Mouse (Mus musculus) olfactory bulb, adult 2 months (tissue): Measurements from ENCODE around the gene Nop53. TPM values are rescaled to one million over a fixed set of nuclear protein-coding genes. Genes with fewer than 3 reads are reported as not detected.
"Not testable (repeated sequence)": the region's sequence is repeated elsewhere in the genome, so short reads cannot be mapped to it uniquely, and the experiment has no call there.

Experiments used
- H3K27ac ChIP-seq: fragments of 200-500 bp; 2 replicates; pipeline ENCODE4 v1.5.1; 2012; ENCODE audit warnings: low read depth, low read length; ENCODE audit not compliant: insufficient read depth
- H3K4me1 ChIP-seq: fragments of 200-500 bp; 2 replicates; pipeline ENCODE4 v1.6.1; 2012; ENCODE audit warnings: low read length; ENCODE audit not compliant: control insufficient read depth, insufficient read depth
- H3K4me3 ChIP-seq: fragments of 200-500 bp; 2 replicates; pipeline ENCODE4 v1.5.1; 2012; ENCODE audit warnings: mild to moderate bottlenecking, low read depth, low read length, moderate library complexity; ENCODE audit not compliant: insufficient read depth
- CTCF ChIP-seq: fragments of 200-500 bp; IDR thresholded peaks from 2 replicates; pipeline ENCODE4 v1.5.1; 2012; ENCODE audit warnings: low read depth, mild to moderate bottlenecking, low read length, moderate library complexity; ENCODE audit not compliant: insufficient read depth
- POLR2A ChIP-seq: fragments of 200-500 bp; IDR thresholded peaks from 2 replicates; pipeline ENCODE4 v1.6.1; 2012; ENCODE audit warnings: mild to moderate bottlenecking, low read depth, low read length, moderate library complexity; ENCODE audit not compliant: insufficient read depth
- WGBS: fragments of 180-500 bp; shearing (Covaris S2); methylation state at CpG from one replicate; pipeline ENCODE4 v1.1.7; 2018; 5-methylcytosine and 5-hydroxymethylcytosine counted together
- polyA plus RNA-seq: library from polyadenylated mRNA; stranded (reverse); fragments of >200 nt; gene quantifications from 2 replicates; pipeline ENCODE4 v1.2.4, GENCODE M21; 2012; ENCODE audit warnings: low replicate concordance; ENCODE audit not compliant: missing spikeins, insufficient read depth, insufficient read length

Gene Nop53
- polyA plus RNA-seq, 1 experiment, result not detected

DNA sequence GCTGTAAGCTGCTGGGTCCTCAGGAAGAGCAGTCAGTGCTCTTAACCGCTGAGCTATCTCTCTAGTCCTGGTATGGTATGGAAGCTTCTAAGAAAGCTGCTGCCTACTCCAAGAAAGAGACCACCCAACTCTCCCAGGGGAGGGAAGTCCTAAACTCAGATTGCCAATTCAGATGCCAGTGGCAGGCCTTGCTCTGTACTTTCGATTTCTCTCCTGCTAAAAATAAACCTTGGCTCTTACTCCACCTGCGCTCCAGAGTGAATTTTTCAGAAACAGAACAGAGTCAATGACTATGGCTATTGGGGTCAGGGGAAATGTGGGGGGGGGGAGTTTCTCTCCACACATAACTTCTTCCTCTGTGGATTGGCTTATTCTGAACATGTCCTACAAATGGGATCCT lies 14.2 kb downstream of the Nop53 start:
- TF ChIP-seq CTCF (no peak), POLR2A (no peak)
- no peak overlapping the region for H3K4me3 ChIP-seq
- 59% methylated on average over 3 of the region's 3 CpGs for WGBS
- H3K27ac ChIP-seq, result no peak overlapping the region
- H3K4me1 ChIP-seq, result no peaks in the 10 kb centered on the region

DNA sequence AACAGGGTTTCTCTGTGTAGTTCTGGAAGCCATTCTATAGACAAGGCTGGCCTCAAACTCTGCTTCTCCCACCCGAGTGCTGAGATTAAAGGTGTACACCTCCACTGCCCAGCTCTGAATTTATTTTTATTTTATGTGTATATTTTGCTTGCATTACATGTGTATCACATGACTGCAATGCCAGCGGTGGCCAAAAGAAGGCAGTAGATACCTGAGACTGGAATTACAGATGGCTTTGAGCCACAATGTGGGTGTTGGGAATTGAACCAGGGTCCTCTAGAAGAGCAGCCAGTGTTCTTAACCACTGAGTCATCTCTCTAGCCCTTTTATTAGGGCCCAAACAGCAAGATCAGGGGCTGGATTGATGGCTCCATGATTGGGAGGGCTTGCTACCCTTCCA lies 15.3 kb downstream of the Nop53 start:
- Histone ChIP-seq H3K4me3 (no peak overlapping the region), H3K27ac (no peak overlapping the region), H3K4me1 (no peaks in the 10 kb centered on the region)
- 76% methylated on average over 2 of the region's 2 CpGs for WGBS
- no peak for TF ChIP-seq POLR2A
- no peak for TF ChIP-seq CTCF

- TF ChIP-seq POLR2A (no peak), CTCF (peak; percentile 38; the same call in 1 of the 2 replicates)
- no peak overlapping the region for H3K4me3 ChIP-seq
- 43% methylated on average over 4 of the region's 4 CpGs for WGBS
- H3K4me1 ChIP-seq, result no peaks in the 10 kb centered on the region
- H3K27ac ChIP-seq, result no peak overlapping the region
Observed at GRCm38 (mm10) chr7:15929910-15930309, 16.0 kb downstream of the Nop53 start.

DNA sequence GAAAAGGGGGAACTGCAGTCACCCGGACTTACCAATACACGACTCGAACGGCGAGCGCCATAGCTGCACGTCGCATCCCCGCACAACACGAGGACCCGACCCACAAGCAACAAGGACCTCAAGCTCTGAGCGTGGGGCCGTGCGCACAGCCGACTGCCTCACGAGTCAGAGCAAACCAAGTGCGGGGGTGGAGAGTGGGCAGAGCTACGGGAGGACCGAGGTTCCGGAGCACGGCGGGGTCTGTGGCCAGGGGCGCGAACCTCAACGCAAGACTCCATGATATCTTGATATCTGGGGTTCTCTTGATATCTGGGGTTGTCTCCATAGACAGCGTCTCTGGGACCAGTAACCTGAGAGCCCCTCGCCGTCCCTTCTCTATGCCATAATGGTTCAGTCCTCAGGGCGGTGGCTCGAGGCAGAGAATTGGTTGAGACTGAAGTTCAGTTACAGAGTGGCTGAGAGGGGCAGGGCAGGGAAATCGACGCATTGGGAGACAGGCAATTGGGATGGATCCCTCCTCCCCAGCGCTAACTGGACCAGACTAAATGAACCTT lies 23.6 kb downstream of the Nop53 start, which contains the start of gene Selenow:
Selenow (minus strand) TSS at position 183 of the 554 bp plus-strand sequence.
- TF ChIP-seq CTCF (no peak), POLR2A (peak; percentile 90)
- peak within 1 kb of the TSS; percentile 94 for H3K27ac ChIP-seq
- peak within 1 kb of the TSS; percentile 75 for H3K4me3 ChIP-seq
- H3K4me1 ChIP-seq, result peaks cover 15% of the 10 kb centered on the region
- WGBS, result under 1% methylated on average over 33 of the region's 33 CpGs

- TF ChIP-seq CTCF (no peak), POLR2A (no peak)
- H3K4me1 ChIP-seq, result peaks cover 15% of the 10 kb centered on the region
- H3K4me3 ChIP-seq, result peak overlapping the region; percentile 75
- peak overlapping the region; percentile 94 for H3K27ac ChIP-seq
- WGBS, result under 1% methylated on average over 10 of the region's 10 CpGs
Observed at GRCm38 (mm10) chr7:15921796-15922195, 24.1 kb downstream of the Nop53 start.

DNA sequence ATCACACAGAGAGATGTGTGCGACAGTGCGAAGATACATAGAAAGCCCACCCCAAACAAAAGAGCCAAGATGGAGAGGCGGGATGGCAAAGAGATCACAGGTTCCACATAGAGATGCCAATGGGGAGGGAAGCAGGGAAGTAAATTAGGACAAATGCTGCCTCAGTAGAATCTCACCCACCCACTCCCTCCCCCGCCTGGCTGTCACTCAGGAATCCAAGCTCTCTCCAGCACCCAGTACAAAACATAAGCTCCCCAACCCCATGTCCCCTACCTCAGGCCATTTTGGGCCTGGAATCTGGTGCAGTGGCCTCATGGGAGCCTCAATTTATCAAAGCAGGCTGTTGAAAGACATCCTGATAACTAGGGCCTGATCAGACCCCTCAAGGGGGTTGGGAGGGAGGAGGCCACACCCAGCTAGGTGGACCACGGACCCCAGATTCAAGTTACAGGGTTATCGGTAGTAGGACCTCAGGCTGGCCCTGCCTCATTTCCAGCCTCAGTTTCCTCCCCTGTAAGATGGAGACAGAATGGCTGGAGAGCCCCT lies 25.2 kb downstream of the Nop53 start:
- peak overlapping the region; percentile 75 for H3K4me3 ChIP-seq
- WGBS, result 67% methylated on average over 6 of the region's 6 CpGs
- peaks cover 15% of the 10 kb centered on the region for H3K4me1 ChIP-seq
- no peak overlapping the region for H3K27ac ChIP-seq
- TF ChIP-seq POLR2A (no peak; the same call in 1 of the 2 replicates), CTCF (no peak)

- H3K4me3 ChIP-seq, result no peak overlapping the region
- TF ChIP-seq POLR2A (no peak), CTCF (no peak)
- 94% methylated on average over 9 of the region's 9 CpGs for WGBS
- H3K4me1 ChIP-seq, result peaks cover 15% of the 10 kb centered on the region
- H3K27ac ChIP-seq, result no peak overlapping the region
Observed at GRCm38 (mm10) chr7:15919947-15920346, 25.9 kb downstream of the Nop53 start.

- TF ChIP-seq POLR2A (no peak), CTCF (no peak)
- Histone ChIP-seq H3K4me1 (peaks cover 15% of the 10 kb centered on the region), H3K4me3 (no peak overlapping the region), H3K27ac (no peak overlapping the region)
Observed at GRCm38 (mm10) chr7:15918371-15918770, 27.5 kb downstream of the Nop53 start.

- 72% methylated on average over 4 of the region's 4 CpGs for WGBS
- Histone ChIP-seq H3K27ac (no peak overlapping the region), H3K4me3 (no peak overlapping the region), H3K4me1 (peaks cover 15% of the 10 kb centered on the region)
- TF ChIP-seq POLR2A, result no peak
- TF ChIP-seq CTCF, result no peak
Observed at GRCm38 (mm10) chr7:15916996-15917395, 28.9 kb downstream of the Nop53 start.

- no peak overlapping the region for H3K4me3 ChIP-seq
- H3K27ac ChIP-seq, result no peak overlapping the region
- WGBS, result 81% methylated on average over 3 of the region's 3 CpGs
- H3K4me1 ChIP-seq, result peaks cover 15% of the 10 kb centered on the region
- TF ChIP-seq CTCF (no peak), POLR2A (no peak)
Observed at GRCm38 (mm10) chr7:15916134-15916723, 29.6 kb downstream of the Nop53 start.

- H3K4me1 ChIP-seq, result peaks cover 12% of the 10 kb centered on the region
- 90% methylated on average over 4 of the region's 4 CpGs for WGBS
- not testable (repeated sequence) for H3K4me3 ChIP-seq, H3K27ac ChIP-seq
Observed at GRCm38 (mm10) chr7:15915695-15916094, 30.2 kb downstream of the Nop53 start.
